Mouse (Mus musculus): ENCODE data around the gene Gabrr3.

GRCm38 (mm10) chr16:59393300-59393699, 13.8 kb upstream of the Gabrr3 start:
- TF ChIP-seq CTCF (IDR thresholded peaks at IDR 0.05; ENCODE audit: extremely low read depth, insufficient read length, insufficient replicate concordance, low read depth, low read length) (no peak), POLR2A (IDR thresholded peaks at IDR 0.05; ENCODE audit: low read depth, low read length) (no peak)
